Mouse (Mus musculus) liver, postnatal 0 days (tissue): ENCODE data around the gene Gm20662. TPM values are rescaled to one million over a fixed set of nuclear protein-coding genes. Genes with fewer than 3 reads are reported as not detected.
A peak's percentile ranks its signal among the peaks of the same experiment; 100 is the strongest.

ENCODE experiments used
- ATAC-seq: fragments of 200-750 bp; cut with Nextera tagmentation; 2 replicates; pipeline ENCODE4 v1.8.0; 2017; ENCODE audit warnings: mild to moderate bottlenecking, moderate library complexity
- DNase-seq: peaks from one replicate; pipeline ENCODE4 v3.0.0-alpha.2; 2016
- H3K27ac ChIP-seq: fragments of 300-500 bp; sonication (generic); 2 replicates; pipeline ENCODE4 v1.5.1; 2014; ENCODE audit warnings: antibody characterized with exemption, moderate library complexity, mild to moderate bottlenecking, low read depth
- H3K27me3 ChIP-seq: fragments of 300-500 bp; sonication (generic); 2 replicates; pipeline ENCODE4 v1.6.1; 2014; ENCODE audit warnings: low read length, control low read depth, mixed read lengths; ENCODE audit not compliant: insufficient read depth
- H3K36me3 ChIP-seq: fragments of 300-500 bp; sonication (generic); replicated peaks from 2 replicates; pipeline ENCODE4 v1.6.1; 2014; ENCODE audit warnings: mild to moderate bottlenecking, control low read depth, low read length, moderate library complexity, mixed read lengths; ENCODE audit not compliant: insufficient read depth
- H3K4me1 ChIP-seq: fragments of 300-500 bp; sonication (generic); 2 replicates; pipeline ENCODE4 v1.6.1; 2014; ENCODE audit warnings: antibody characterized with exemption, mild to moderate bottlenecking, control low read depth; ENCODE audit not compliant: insufficient read depth
- H3K4me2 ChIP-seq: fragments of 300-500 bp; sonication (generic); 2 replicates; pipeline ENCODE4 v1.6.1; 2014; ENCODE audit warnings: low read depth, mild to moderate bottlenecking, low read length, moderate library complexity, mixed read lengths
- H3K4me3 ChIP-seq: fragments of 300-500 bp; sonication (generic); 2 replicates; pipeline ENCODE4 v1.5.1; 2014; ENCODE audit warnings: low read depth, low read length
- H3K9ac ChIP-seq: fragments of 300-500 bp; sonication (generic); replicated peaks from 2 replicates; pipeline ENCODE4 v1.6.1; 2014; ENCODE audit warnings: mild to moderate bottlenecking, moderate library complexity
- H3K9me3 ChIP-seq: fragments of 300-500 bp; sonication (generic); 2 replicates; pipeline ENCODE4 v1.6.1; 2016; ENCODE audit warnings: mild to moderate bottlenecking, control low read depth, low read length, mixed read lengths
- CTCF ChIP-seq: sonication (generic); IDR thresholded peaks from 2 replicates; pipeline ENCODE4 v1.5.1; 2016; ENCODE audit warnings: antibody characterized with exemption, low read depth
- EP300 ChIP-seq: IDR thresholded peaks from 2 replicates; pipeline ENCODE4 v1.6.1; 2016; ENCODE audit warnings: antibody characterized with exemption, low read depth, mild to moderate bottlenecking
- whole genome bisulfite sequencing: fragments of 180-500 bp; shearing (Covaris S2); extraction: QIAGEN DNeasy Blood & Tissue Kit; methylation state at CpG from one replicate; pipeline ENCODE4 v1.1.7; 2014; ENCODE audit not compliant: insufficient replicate concordance; 5-methylcytosine and 5-hydroxymethylcytosine counted together
- polyA plus RNA-seq: library from polyadenylated mRNA; unstranded; fragments of >200 nt; fragmentation: Nextera tagmentation; extraction: Ambion mirVana; gene quantifications from 2 replicates; pipeline ENCODE4 v1.2.1, GENCODE M21; 2015

Gene Gm20662
- polyA plus RNA-seq, 1 experiment from 2014 or later: not detected

DNA sequence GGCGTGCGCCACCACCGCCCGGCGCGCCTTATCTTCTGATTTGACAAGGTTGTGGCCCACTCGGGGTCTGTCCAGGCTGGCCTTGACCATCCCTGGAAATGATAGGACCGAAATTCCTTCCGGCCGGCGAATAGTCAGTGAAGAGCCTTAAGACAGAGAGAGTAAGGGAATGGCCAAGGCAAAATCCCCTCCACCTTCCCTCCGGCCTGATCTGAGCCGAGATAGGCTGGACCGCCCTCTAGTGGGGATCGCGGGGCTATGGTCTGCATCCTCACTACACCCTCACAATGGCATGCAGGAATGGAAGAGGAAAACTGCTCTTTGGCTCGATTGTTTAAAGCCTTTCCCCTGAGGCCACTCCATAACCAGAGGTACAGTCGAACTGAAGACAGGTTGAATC lies 9.8 kb upstream of the Gm20662 start:
- 1% methylated on average over 18 of the region's 18 CpGs for WGBS
- DNase-seq (peak; percentile 85), ATAC-seq (peak; percentile 11; the same call in 1 of the 2 replicates)
- H3K27ac ChIP-seq: peak overlapping the region; percentile 95
- H3K4me2 ChIP-seq: peak overlapping the region; percentile 87
- H3K9me3 ChIP-seq: no peaks in the 10 kb centered on the region
- H3K4me3 ChIP-seq: peak overlapping the region; percentile 63
- H3K27me3 ChIP-seq: no peaks in the 10 kb centered on the region
- H3K36me3 ChIP-seq: peaks cover 25% of the 10 kb centered on the region
- no peak for TF ChIP-seq EP300
- peak; percentile 93 for TF ChIP-seq CTCF
- peaks cover 40% of the 10 kb centered on the region for H3K4me1 ChIP-seq
- H3K9ac ChIP-seq: peak overlapping the region; percentile 83; the same call in 1 of the 2 replicates

DNA sequence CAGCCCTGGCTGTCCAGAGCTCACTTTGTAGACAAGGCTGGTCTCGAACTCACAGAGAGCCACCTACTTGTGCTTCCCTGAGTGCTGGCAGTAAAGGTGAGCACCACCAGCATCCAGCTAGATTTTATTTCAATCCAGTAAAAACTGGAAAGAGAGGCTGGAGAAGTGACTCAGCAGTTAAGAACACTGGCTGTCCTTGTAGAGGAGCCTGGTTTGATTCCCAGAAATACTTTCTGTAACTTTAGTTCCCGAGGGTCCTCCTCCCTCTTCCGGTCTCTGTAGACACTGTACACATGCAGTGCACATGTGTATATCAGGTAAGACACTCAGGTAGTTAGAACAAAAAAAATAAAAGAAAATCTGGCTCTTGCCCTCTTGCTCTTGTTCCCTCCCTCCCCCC lies 8.2 kb upstream of the Gm20662 start:
- Histone ChIP-seq H3K4me3 (no peak overlapping the region), H3K4me1 (peaks cover 24% of the 10 kb centered on the region), H3K9ac (no peak overlapping the region), H3K27ac (no peak overlapping the region), H3K36me3 (peaks cover 12% of the 10 kb centered on the region), H3K9me3 (no peaks in the 10 kb centered on the region), H3K4me2 (no peak overlapping the region), H3K27me3 (no peaks in the 10 kb centered on the region)
- ATAC-seq: no peak
- DNase-seq: no peak
- no peak for TF ChIP-seq EP300
- no peak for TF ChIP-seq CTCF
- WGBS: 76% methylated on average over 3 of the region's 3 CpGs

DNA sequence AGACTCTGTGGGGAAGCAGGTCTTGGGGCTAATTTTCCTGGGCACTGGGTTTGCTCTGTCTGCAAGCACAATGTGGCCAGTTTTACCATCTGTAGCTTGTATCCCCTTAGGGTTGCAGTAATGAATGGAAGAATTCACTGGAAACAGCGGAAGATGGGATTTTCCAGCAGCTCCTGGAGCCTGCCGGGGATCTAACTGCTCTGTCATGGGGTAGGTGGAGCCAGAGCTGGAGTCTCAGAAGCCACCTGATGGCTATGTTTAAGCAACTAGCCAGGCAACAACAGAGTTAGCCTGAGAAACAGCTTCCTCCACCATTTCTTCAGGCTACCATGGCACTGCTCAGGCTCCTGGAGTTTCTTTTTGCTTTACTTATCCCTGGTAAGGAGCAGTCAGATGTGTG lies 4.0 kb upstream of the Gm20662 start, which contains the start of gene Cdhr4:
TSS of gene Cdhr4 (plus strand) at position 301 of the 400 bp plus-strand sequence.
- no peak for TF ChIP-seq EP300
- no peak for TF ChIP-seq CTCF
- H3K27ac ChIP-seq: no peak within 1 kb of the TSS
- no peak within 1 kb of the TSS for H3K4me2 ChIP-seq
- H3K9me3 ChIP-seq: no peaks in the 10 kb centered on the region
- H3K9ac ChIP-seq: no peak within 1 kb of the TSS
- H3K27me3 ChIP-seq: no peaks in the 10 kb centered on the region
- H3K4me1 ChIP-seq: no peaks in the 10 kb centered on the region
- DNase-seq (no peak), ATAC-seq (no peak)
- no peak within 1 kb of the TSS for H3K4me3 ChIP-seq
- WGBS: 71% methylated on average over 2 of the region's 2 CpGs
- no peaks in the 10 kb centered on the region for H3K36me3 ChIP-seq

DNA sequence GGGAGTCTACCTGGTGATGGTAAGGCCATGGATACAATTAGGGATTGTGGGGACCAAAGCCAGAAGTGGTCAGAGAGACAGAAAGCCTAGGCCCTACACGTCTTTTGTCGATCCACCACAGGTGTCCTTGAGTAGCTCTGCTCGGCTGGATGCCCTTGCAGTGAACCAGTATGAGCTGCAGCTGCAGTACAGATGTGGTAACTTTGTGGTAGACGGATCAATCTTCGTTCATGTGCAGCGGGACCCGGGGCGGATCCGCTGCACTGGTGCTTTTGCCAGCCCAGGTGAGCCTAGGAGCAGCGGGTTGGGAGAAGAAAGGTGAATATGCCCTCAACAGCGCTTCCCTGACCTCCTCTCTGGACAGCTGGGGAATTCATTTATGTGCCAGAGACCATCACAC lies 3.1 kb upstream of the Gm20662 start:
- ATAC-seq: no peak
- 73% methylated on average over 11 of the region's 11 CpGs for WGBS
- no peak overlapping the region for H3K4me3 ChIP-seq
- TF ChIP-seq EP300: no peak
- TF ChIP-seq CTCF: no peak
- H3K36me3 ChIP-seq: no peaks in the 10 kb centered on the region
- H3K4me1 ChIP-seq: no peaks in the 10 kb centered on the region
- no peak overlapping the region for H3K4me2 ChIP-seq
- no peaks in the 10 kb centered on the region for H3K9me3 ChIP-seq
- no peak overlapping the region for H3K9ac ChIP-seq
- H3K27ac ChIP-seq: no peak overlapping the region
- no peaks in the 10 kb centered on the region for H3K27me3 ChIP-seq
- no peak for DNase-seq

DNA sequence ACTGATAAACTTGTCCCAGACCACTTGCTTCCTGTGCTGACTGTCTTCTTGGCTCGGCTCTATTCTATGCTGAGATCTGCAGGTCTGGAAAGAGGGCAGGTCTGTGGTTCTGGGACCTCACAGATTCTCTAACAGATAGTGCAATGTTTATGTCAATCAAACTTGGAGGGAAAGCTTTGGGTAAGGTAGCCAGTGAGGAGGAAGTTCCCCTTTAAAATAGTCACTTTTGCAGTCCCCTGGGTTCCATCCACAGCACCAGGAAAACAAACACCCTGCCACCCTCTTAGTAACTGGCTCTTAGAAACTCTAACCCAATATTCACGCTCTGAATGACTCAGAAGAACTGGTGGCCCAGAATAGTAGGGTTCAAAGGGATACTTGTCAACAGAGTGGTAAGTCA lies 1.7 kb upstream of the Gm20662 start:
- no peaks in the 10 kb centered on the region for H3K27me3 ChIP-seq
- DNase-seq: no peak
- TF ChIP-seq EP300: no peak; the same call in 1 of the 2 replicates
- TF ChIP-seq CTCF: no peak
- 23% methylated on average over 2 of the region's 2 CpGs for WGBS
- no peaks in the 10 kb centered on the region for H3K36me3 ChIP-seq
- H3K9ac ChIP-seq: no peak overlapping the region
- ATAC-seq: no peak
- no peak overlapping the region for H3K27ac ChIP-seq
- H3K4me2 ChIP-seq: no peak overlapping the region
- no peaks in the 10 kb centered on the region for H3K9me3 ChIP-seq
- H3K4me1 ChIP-seq: no peaks in the 10 kb centered on the region
- no peak overlapping the region for H3K4me3 ChIP-seq

DNA sequence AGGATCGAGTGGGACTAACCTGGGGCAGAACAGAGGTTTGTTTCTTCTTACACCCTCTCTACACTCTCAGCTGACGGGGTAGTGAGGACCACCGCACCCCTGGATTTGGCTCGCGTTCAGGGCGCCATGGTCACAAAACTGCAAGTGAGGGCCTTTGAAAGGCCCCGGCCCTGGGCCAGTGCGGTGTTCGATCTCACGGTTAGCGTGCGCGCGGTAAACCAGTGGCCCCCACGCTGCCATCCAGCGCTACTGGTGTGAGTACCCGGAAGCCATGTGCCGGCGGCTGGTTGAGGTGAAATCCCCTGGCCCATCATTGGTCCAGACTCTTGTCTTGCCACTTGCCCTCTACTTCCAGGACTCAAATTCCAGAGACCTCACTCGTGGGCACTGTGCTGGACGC lies 636 bp upstream of the Gm20662 start:
- Histone ChIP-seq H3K36me3 (no peaks in the 10 kb centered on the region), H3K9ac (no peak overlapping the region), H3K4me2 (no peak overlapping the region), H3K4me3 (no peak overlapping the region), H3K27ac (no peak overlapping the region), H3K27me3 (no peaks in the 10 kb centered on the region), H3K4me1 (no peaks in the 10 kb centered on the region), H3K9me3 (no peaks in the 10 kb centered on the region)
- ATAC-seq (no peak), DNase-seq (no peak)
- 89% methylated on average over 21 of the region's 21 CpGs for WGBS
- TF ChIP-seq EP300: no peak
- TF ChIP-seq CTCF: no peak
